Mouse (Mus musculus): Measurements from ENCODE around the gene Tjp2.

Tjp2 gene

GRCm38 (mm10) chr19:24176692-24177091 lies 48.1 kb downstream of the Tjp2 start:
- DNase-seq = no peak

- DNase-seq = peak; percentile 57
These were observed 49.9 kb downstream of the Tjp2 start for GRCm38 (mm10) chr19:24174896-24175295.

- peak; percentile 97 for DNase-seq
These were observed 51.0 kb downstream of the Tjp2 start for GRCm38 (mm10) chr19:24173608-24174523.

- DNase-seq = no peak
These were observed 51.8 kb downstream of the Tjp2 start for GRCm38 (mm10) chr19:24173020-24173419.

- no peak for DNase-seq
These were observed 56.3 kb downstream of the Tjp2 start for GRCm38 (mm10) chr19:24168531-24168930.

GRCm38 (mm10) chr19:24166516-24167091 lies 58.2 kb downstream of the Tjp2 start:
- peak; percentile 51 for DNase-seq

- no peak for DNase-seq
These were observed 60.9 kb downstream of the Tjp2 start for GRCm38 (mm10) chr19:24163974-24164373.

GRCm38 (mm10) chr19:24160460-24160859 lies 64.4 kb downstream of the Tjp2 start:
- peak; percentile 63 for DNase-seq

GRCm38 (mm10) chr19:24159751-24160150 lies 65.1 kb downstream of the Tjp2 start:
- no peak for DNase-seq

GRCm38 (mm10) chr19:24159334-24159733 lies 65.5 kb downstream of the Tjp2 start:
- DNase-seq = peak; percentile 43

GRCm38 (mm10) chr19:24156067-24156455 lies 68.8 kb downstream of the Tjp2 start:
- DNase-seq = no peak

GRCm38 (mm10) chr19:24155395-24156066 lies 69.3 kb downstream of the Tjp2 start:
- DNase-seq = no peak

- peak; percentile 81 for DNase-seq
These were observed 71.4 kb downstream of the Tjp2 start for GRCm38 (mm10) chr19:24153266-24154023.

- DNase-seq = no peak
These were observed 80.8 kb downstream of the Tjp2 start for GRCm38 (mm10) chr19:24144009-24144408.

- DNase-seq = no peak
These were observed 82.2 kb downstream of the Tjp2 start for GRCm38 (mm10) chr19:24142621-24143061.

- DNase-seq = no peak
These were observed 84.5 kb downstream of the Tjp2 start for GRCm38 (mm10) chr19:24140298-24140697.

GRCm38 (mm10) chr19:24137392-24137791 lies 87.4 kb downstream of the Tjp2 start:
- DNase-seq = no peak

- peak; percentile 59 for DNase-seq
These were observed 89.8 kb downstream of the Tjp2 start for GRCm38 (mm10) chr19:24134991-24135390.

GRCm38 (mm10) chr19:24134144-24134911 lies 90.5 kb downstream of the Tjp2 start:
- DNase-seq = peak; percentile 67

GRCm38 (mm10) chr19:24123534-24124290 lies 101.1 kb downstream of the Tjp2 start:
- no peak for DNase-seq

GRCm38 (mm10) chr19:24123087-24123486 lies 101.7 kb downstream of the Tjp2 start:
- DNase-seq = no peak

Measured in embryo, embryonic 11 days (tissue).